Mouse (Mus musculus): Measurements from ENCODE around the gene Gabrb1. TPM values are rescaled to one million over a fixed set of nuclear protein-coding genes. Genes with fewer than 3 reads are reported as not detected.

Gene Gabrb1
- polyA plus RNA-seq, 1 experiment from 2014 or later: 0.24 TPM

GRCm38 (mm10) chr5:71970140-71970800 is 312.4 kb downstream of the Gabrb1 start:
- H3K4me3 ChIP-seq (ENCODE audit: low read depth, low read length): no peak overlapping the region
- 82% methylated on average over 8 of the region's 8 CpGs for WGBS
- H3K4me1 ChIP-seq (ENCODE audit: insufficient read depth): no peaks in the 10 kb centered on the region
- no peak for TF ChIP-seq CTCF (IDR thresholded peaks at IDR 0.05; ENCODE audit: low read depth)
- H3K27ac ChIP-seq (ENCODE audit: low read depth): no peak overlapping the region
- ATAC-seq (ENCODE audit: insufficient read depth): no peak
- H3K9ac ChIP-seq: no peak overlapping the region
- H3K27me3 ChIP-seq (ENCODE audit: insufficient read depth, low read length): no peaks in the 10 kb centered on the region
- DNase-seq: no peak
- H3K4me2 ChIP-seq: no peak overlapping the region
- H3K36me3 ChIP-seq (ENCODE audit: insufficient read depth): no peaks in the 10 kb centered on the region
- no peaks in the 10 kb centered on the region for H3K9me3 ChIP-seq (ENCODE audit: low read depth, low read length)

- Histone ChIP-seq H3K36me3 (ENCODE audit: insufficient read depth) (no peaks in the 10 kb centered on the region), H3K4me3 (ENCODE audit: low read depth, low read length) (no peak overlapping the region), H3K27ac (ENCODE audit: low read depth) (no peak overlapping the region), H3K9me3 (ENCODE audit: low read depth, low read length) (no peaks in the 10 kb centered on the region), H3K27me3 (ENCODE audit: insufficient read depth, low read length) (no peaks in the 10 kb centered on the region), H3K9ac (no peak overlapping the region), H3K4me2 (no peak overlapping the region), H3K4me1 (ENCODE audit: insufficient read depth) (no peaks in the 10 kb centered on the region)
- DNase-seq: no peak
- WGBS: 71% methylated on average over 5 of the region's 5 CpGs
- no peak for ATAC-seq (ENCODE audit: insufficient read depth)
- no peak for TF ChIP-seq CTCF (IDR thresholded peaks at IDR 0.05; ENCODE audit: low read depth)
These were observed 314.9 kb downstream of the Gabrb1 start for GRCm38 (mm10) chr5:71972831-71973230.

GRCm38 (mm10) chr5:71976133-71976532 is 318.2 kb downstream of the Gabrb1 start:
- Histone ChIP-seq H3K9ac (no peak overlapping the region), H3K27ac (ENCODE audit: low read depth) (no peak overlapping the region), H3K4me2 (no peak overlapping the region), H3K4me1 (ENCODE audit: insufficient read depth) (no peaks in the 10 kb centered on the region), H3K36me3 (ENCODE audit: insufficient read depth) (no peaks in the 10 kb centered on the region), H3K9me3 (ENCODE audit: low read depth, low read length) (no peaks in the 10 kb centered on the region), H3K27me3 (ENCODE audit: insufficient read depth, low read length) (no peaks in the 10 kb centered on the region), H3K4me3 (ENCODE audit: low read depth, low read length) (no peak overlapping the region)
- DNase-seq (no peak), ATAC-seq (ENCODE audit: insufficient read depth) (no peak)
- WGBS: 81% methylated on average over 4 of the region's 4 CpGs
- TF ChIP-seq CTCF (IDR thresholded peaks at IDR 0.05; ENCODE audit: low read depth): no peak

DNA sequence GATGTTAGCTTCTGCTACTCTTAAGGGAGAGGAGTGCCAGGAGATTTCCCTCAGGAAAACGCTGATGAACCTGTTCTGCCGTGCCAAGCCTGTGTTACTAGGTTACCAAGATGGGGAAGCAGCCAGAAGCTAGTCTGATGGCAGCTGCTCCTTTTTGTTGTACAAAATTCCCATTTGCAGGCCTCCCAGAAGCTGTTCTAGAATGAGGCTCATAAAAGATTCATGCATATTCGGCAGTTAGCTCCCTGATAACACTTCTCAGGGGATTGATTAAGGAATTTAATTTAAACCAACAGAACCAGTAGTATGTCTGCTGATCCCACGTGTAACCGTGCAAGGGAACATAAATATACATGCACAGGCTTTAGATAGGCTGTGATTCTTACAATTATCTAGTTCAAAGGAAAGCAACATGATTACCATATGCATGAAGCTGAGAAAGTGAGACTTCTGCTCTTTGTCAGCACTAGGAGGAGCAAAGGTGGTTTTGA is 318.7 kb downstream of the Gabrb1 start:
- Histone ChIP-seq H3K4me1 (ENCODE audit: insufficient read depth) (no peaks in the 10 kb centered on the region), H3K27ac (ENCODE audit: low read depth) (no peak overlapping the region), H3K9me3 (ENCODE audit: low read depth, low read length) (no peaks in the 10 kb centered on the region), H3K36me3 (ENCODE audit: insufficient read depth) (no peaks in the 10 kb centered on the region), H3K9ac (no peak overlapping the region), H3K27me3 (ENCODE audit: insufficient read depth, low read length) (no peaks in the 10 kb centered on the region), H3K4me3 (ENCODE audit: low read depth, low read length) (no peak overlapping the region), H3K4me2 (no peak overlapping the region)
- WGBS: 58% methylated on average over 5 of the region's 5 CpGs
- ATAC-seq (ENCODE audit: insufficient read depth) (no peak), DNase-seq (no peak)
- TF ChIP-seq CTCF (IDR thresholded peaks at IDR 0.05; ENCODE audit: low read depth): no peak

DNA sequence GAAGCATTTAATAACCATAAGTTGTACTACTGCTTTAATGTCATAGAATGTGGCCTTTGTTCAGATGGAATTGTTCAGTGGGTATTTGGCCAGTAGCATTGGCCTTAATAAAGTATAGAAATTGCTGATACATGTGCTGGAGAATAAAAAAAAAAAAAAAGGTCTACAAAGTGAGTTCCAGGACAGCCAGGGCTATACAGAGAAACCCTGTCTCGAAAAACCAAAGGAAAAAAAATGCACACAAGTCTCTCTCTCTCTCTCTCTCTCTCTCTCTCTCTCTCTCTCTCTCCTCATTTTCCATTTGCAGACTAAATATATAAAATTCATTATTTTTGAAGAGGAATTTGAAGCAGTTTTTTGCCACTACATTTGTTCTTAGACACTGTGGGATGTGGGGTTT is 328.6 kb downstream of the Gabrb1 start:
- H3K9ac ChIP-seq: no peak overlapping the region
- 59% methylated on average over 1 of the region's 1 CpGs for WGBS
- H3K27ac ChIP-seq (ENCODE audit: low read depth): no peak overlapping the region
- no peaks in the 10 kb centered on the region for H3K36me3 ChIP-seq (ENCODE audit: insufficient read depth)
- ATAC-seq (ENCODE audit: insufficient read depth): no peak
- no peak for TF ChIP-seq CTCF (IDR thresholded peaks at IDR 0.05; ENCODE audit: low read depth)
- no peak overlapping the region for H3K4me3 ChIP-seq (ENCODE audit: low read depth, low read length)
- no peak for DNase-seq
- H3K9me3 ChIP-seq (ENCODE audit: low read depth, low read length): no peaks in the 10 kb centered on the region
- no peak overlapping the region for H3K4me2 ChIP-seq
- H3K4me1 ChIP-seq (ENCODE audit: insufficient read depth): no peaks in the 10 kb centered on the region
- no peaks in the 10 kb centered on the region for H3K27me3 ChIP-seq (ENCODE audit: insufficient read depth, low read length)

DNA sequence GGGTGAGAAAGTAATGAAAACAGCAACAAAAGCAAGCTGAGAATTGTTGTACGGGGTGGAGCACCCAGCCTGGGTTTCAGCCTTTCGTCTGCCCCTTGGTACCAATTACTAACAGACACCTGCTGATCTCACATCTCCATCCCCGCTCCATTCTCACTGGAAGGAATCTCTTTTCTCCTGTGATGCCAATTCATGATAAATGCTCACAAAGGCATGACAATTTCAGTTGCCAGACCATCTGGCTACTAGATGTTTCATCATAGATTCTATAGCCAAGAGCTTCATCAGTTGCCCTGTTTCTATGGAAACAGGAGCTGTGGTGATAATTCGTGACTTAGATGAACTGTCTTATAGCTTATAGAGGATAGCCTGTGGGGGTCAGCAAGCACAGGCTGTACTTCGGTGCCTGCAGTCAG is 329.1 kb downstream of the Gabrb1 start:
- no peak overlapping the region for H3K9ac ChIP-seq
- H3K4me1 ChIP-seq (ENCODE audit: insufficient read depth): no peaks in the 10 kb centered on the region
- no peak for ATAC-seq (ENCODE audit: insufficient read depth)
- H3K27me3 ChIP-seq (ENCODE audit: insufficient read depth, low read length): no peaks in the 10 kb centered on the region
- no peaks in the 10 kb centered on the region for H3K36me3 ChIP-seq (ENCODE audit: insufficient read depth)
- no peaks in the 10 kb centered on the region for H3K9me3 ChIP-seq (ENCODE audit: low read depth, low read length)
- H3K4me2 ChIP-seq: no peak overlapping the region
- H3K27ac ChIP-seq (ENCODE audit: low read depth): no peak overlapping the region
- no peak for DNase-seq
- TF ChIP-seq CTCF (IDR thresholded peaks at IDR 0.05; ENCODE audit: low read depth): no peak
- no peak overlapping the region for H3K4me3 ChIP-seq (ENCODE audit: low read depth, low read length)
- 69% methylated on average over 5 of the region's 5 CpGs for WGBS

GRCm38 (mm10) chr5:71999466-71999865 is 341.6 kb downstream of the Gabrb1 start:
- H3K4me3 ChIP-seq (ENCODE audit: low read depth, low read length): no peak overlapping the region
- H3K4me1 ChIP-seq (ENCODE audit: insufficient read depth): no peaks in the 10 kb centered on the region
- H3K27ac ChIP-seq (ENCODE audit: low read depth): no peak overlapping the region
- DNase-seq (no peak), ATAC-seq (ENCODE audit: insufficient read depth) (no peak)
- H3K9me3 ChIP-seq (ENCODE audit: low read depth, low read length): no peaks in the 10 kb centered on the region
- no peak for TF ChIP-seq CTCF (IDR thresholded peaks at IDR 0.05; ENCODE audit: low read depth)
- H3K36me3 ChIP-seq (ENCODE audit: insufficient read depth): no peaks in the 10 kb centered on the region
- 70% methylated on average over 4 of the region's 4 CpGs for WGBS
- H3K4me2 ChIP-seq: no peak overlapping the region
- no peaks in the 10 kb centered on the region for H3K27me3 ChIP-seq (ENCODE audit: insufficient read depth, low read length)
- H3K9ac ChIP-seq: no peak overlapping the region

Measured in lung, embryonic 14.5 days (tissue).